ENCODE assay signal across 14 mouse cellular contexts in genomic region chr16:8741110-8741509, GRCm38 (mm10). TPM values are rescaled to one million over a fixed set of nuclear protein-coding genes. Genes with fewer than 3 reads are reported as not detected.
DNase-seq lines count a peak whose midpoint lies in the region; ATAC-seq and TF ChIP-seq lines count a peak whose summit lies in the region.
"Had no signal": no experiment of that assay in that cellular context is flagged by ENCODE, and none has a peak within 500 bp of the region (broad histone marks: within the 10 kb centered on the region; RNA-seq: fewer than 3 reads in every experiment).

No protein-coding gene starts in this region.

- H3K9ac ChIP-seq in CH12.LX (ENCODE audit: insufficient read depth, low read depth), result no peak overlapping the region
- H3K9ac ChIP-seq in forebrain, postnatal 0 days, result no peak overlapping the region
- H3K9ac ChIP-seq: heart, embryonic 13.5 days had no signal

- no peaks in the 10 kb centered on the region for H3K9me3 ChIP-seq in CH12.LX (replicated peaks; ENCODE audit: low read length)
- no peaks in the 10 kb centered on the region for H3K9me3 ChIP-seq in forebrain, postnatal 0 days (ENCODE audit: low read length)
- H3K9me3 ChIP-seq: heart, embryonic 13.5 days had no signal

- in situ Hi-C loops in CH12.LX (cut with MboI; ENCODE audit: low pct_ligation_motif_present, low pct_unique_long_range_greater_than_20kb, low sequenced_read_pairs), result no loop called here

- ATAC-seq in erythroblast, adult 5-6 weeks (replicated peaks; ENCODE audit: low FRiP score, poor library complexity, severe bottlenecking), result 0 out of 2 replicates have a peak, but pooled peaks have one; percentile 23
- ATAC-seq in megakaryocyte progenitor cell, adult 5-6 weeks (replicated peaks; ENCODE audit: poor library complexity), result peak; percentile 38
- no peak for ATAC-seq in forebrain, postnatal 0 days

- no peaks in the 10 kb centered on the region for H3K36me3 ChIP-seq in CH12.LX (replicated peaks in 1 of 2; ENCODE audit: control insufficient read depth in 1 of 2, insufficient read depth in 1 of 2, low read length in 1 of 2)
- no peaks in the 10 kb centered on the region for H3K36me3 ChIP-seq in forebrain, postnatal 0 days (ENCODE audit: insufficient read depth)
- H3K36me3 ChIP-seq: heart, embryonic 13.5 days had no signal

- dilution Hi-C loops in CH12.LX (cut with MboI; ENCODE audit: extremely low pct_ligation_motif_present, extremely low pct_unique_long_range_greater_than_20kb, low sequenced_read_pairs), result no loop called here

- peak; percentile 9; the same call in 1 of the 2 replicates for TF ChIP-seq CTCF in lung, adult 2 months (IDR thresholded peaks at IDR 0.05; ENCODE audit: insufficient read depth, low read length)
- TF ChIP-seq CTCF in CH12.LX (conservative IDR thresholded peaks at IDR 0.05 in 1 of 2, IDR thresholded peaks at IDR 0.05 in 1 of 2; ENCODE audit: low read depth in 2 of 2, low read length in 2 of 2), result peak in 1 of 2 experiments; percentile 42; a peak in 2 of 4 replicates
- TF ChIP-seq CTCF in forebrain, postnatal 0 days (IDR thresholded peaks at IDR 0.05; ENCODE audit: low read depth), result no peak

- no peak for TF ChIP-seq EP300 in CH12.LX (IDR thresholded peaks at IDR 0.05; ENCODE audit: low read length)

- peaks cover 24% of the 10 kb centered on the region for H3K79me2 ChIP-seq in CH12.LX (replicated peaks; ENCODE audit: control insufficient read depth, extremely low read depth, insufficient read depth, poor library complexity, severe bottlenecking)

- 12% methylated on average over 1 of the region's 1 CpGs for WGBS in lung, adult 2 months
- 73% methylated on average over 1 of the region's 1 CpGs for WGBS in forebrain, postnatal 0 days

- TF ChIP-seq RAD21 in CH12.LX (IDR thresholded peaks at IDR 0.05; ENCODE audit: low read depth, low read length), result no peak; the same call in 1 of the 2 replicates

- TF ChIP-seq POLR2A in lung, adult 2 months (IDR thresholded peaks at IDR 0.05; ENCODE audit: borderline replicate concordance, extremely low read depth, low read depth, low read length), result no peak
- no peak for TF ChIP-seq POLR2A in CH12.LX (IDR thresholded peaks at IDR 0.05; ENCODE audit: low read depth, low read length)

- peaks cover 9% of the 10 kb centered on the region for H3K4me1 ChIP-seq in lung, adult 2 months (ENCODE audit: control insufficient read depth, insufficient read depth, low read length)
- H3K4me1 ChIP-seq in CH12.LX (ENCODE audit: control insufficient read depth in 1 of 2, insufficient read depth in 2 of 2), result peaks cover 2 to 36% of the 10 kb centered on the region in 2 experiments; a peak in 2 of 4 replicates
- peaks cover 7% of the 10 kb centered on the region; the same call in 1 of the 2 replicates for H3K4me1 ChIP-seq in forebrain, postnatal 0 days (ENCODE audit: insufficient read depth)

- H3K27me3 ChIP-seq in CH12.LX (replicated peaks), result peaks cover 1% of the 10 kb centered on the region
- H3K27me3 ChIP-seq in forebrain, postnatal 0 days (ENCODE audit: insufficient read depth, low read length), result no peaks in the 10 kb centered on the region
- H3K27me3 ChIP-seq: heart, embryonic 13.5 days had no signal

- no peak overlapping the region for H3K4me3 ChIP-seq in lung, adult 2 months (replicated peaks; ENCODE audit: extremely low read depth, low read depth, low read length)
- no peak overlapping the region for H3K4me3 ChIP-seq in CH12.LX (replicated peaks in 1 of 3; ENCODE audit: low read depth in 2 of 3, low read length in 2 of 3, poor library complexity in 1 of 3)
- no peak overlapping the region for H3K4me3 ChIP-seq in forebrain, postnatal 0 days (ENCODE audit: low read depth, low read length)
- H3K4me3 ChIP-seq: erythroblast, embryonic 14.5 days; heart, embryonic 13.5 days; left cerebral cortex, adult 2 months had no signal

- H3K4me2 ChIP-seq in CH12.LX (ENCODE audit: insufficient read depth, low read depth, poor library complexity, severe bottlenecking), result no peak overlapping the region
- H3K4me2 ChIP-seq in forebrain, postnatal 0 days (ENCODE audit: low read depth), result no peak overlapping the region
- H3K4me2 ChIP-seq: heart, embryonic 13.5 days had no signal

- no peak overlapping the region for H3K27ac ChIP-seq in CH12.LX (ENCODE audit: insufficient read depth, low read depth)
- H3K27ac ChIP-seq in forebrain, postnatal 0 days (ENCODE audit: low read depth, low read length), result no peak overlapping the region
- H3K27ac ChIP-seq: heart, embryonic 13.5 days; left cerebral cortex, adult 2 months had no signal

- no peak for DNase-seq in lung, adult 2 months
- DNase-seq in lung, postnatal 4 days, result no peak
- DNase-seq in CH12.LX (ENCODE audit: extremely low read depth), result no peak
- no peak for DNase-seq in forebrain, postnatal 0 days
- no peak for DNase-seq in right cerebral cortex, postnatal 10 days (ENCODE audit: low spot score in 2 of 2)
- DNase-seq: cerebellum, adult 9-10 months; gastrocnemius, postnatal 25 days; kidney, adult 18-20 months; right cerebral cortex, postnatal 25 days had no signal

TF ChIP-seq in CH12.LX, 34 proteins besides CTCF, POLR2A, EP300 and RAD21:
- TF ChIP-seq CHD1 (IDR thresholded peaks at IDR 0.05; ENCODE audit: low read depth, low read length) (no peak), MAFK (IDR thresholded peaks at IDR 0.05; ENCODE audit: insufficient replicate concordance, low read length) (no peak), CHD2 (IDR thresholded peaks at IDR 0.05; ENCODE audit: low read length) (no peak), SMC3 (IDR thresholded peaks at IDR 0.05; ENCODE audit: low read depth, low read length) (peak; percentile 6; the same call in 1 of the 2 replicates)

RNA-seq across cellular contexts. Expression of gene Usp7, which starts 51.0 kb away (rescaled TPM):
- 18.6 and 29.8 TPM in 2 replicates for polyA plus RNA-seq in lung, adult 2 months (2012; rRNA removed)
- total RNA-seq in CH12.LX (2012; rRNA removed) (113 and 140 TPM in 2 replicates), CH12.LX (2014; rRNA removed) (143 and 169 TPM in 2 replicates)
- 156 and 169 TPM in 2 replicates for polyA plus RNA-seq in CH12.LX (2012; ENCODE audit: insufficient read length, low read depth)
- 545 and 592 TPM in 2 replicates for total RNA-seq in erythroblast, adult 5-6 weeks (2015; ENCODE audit: low replicate concordance)
- 1,042 and 1,164 TPM in 2 replicates for total RNA-seq in erythroblast, adult 5-6 weeks (2017; ENCODE audit: low replicate concordance)
- 153 and 167 TPM in 2 replicates for total RNA-seq in megakaryocyte progenitor cell, adult 5-6 weeks (2015)
- 135 and 168 TPM in 2 replicates for total RNA-seq in megakaryocyte progenitor cell, adult 5-6 weeks (2017)
- total RNA-seq in forebrain, postnatal 0 days (2014; rRNA removed), result 119 and 200 TPM in 2 replicates
- 14.5 and 18.9 TPM in 2 replicates for polyA plus RNA-seq in forebrain, postnatal 0 days (2015; fragmentation: Nextera tagmentation; extraction: Ambion mirVana)
